Mouse (Mus musculus) cerebellum, postnatal 4 days (tissue): Measurements from ENCODE around the gene Cptp.

Experiments
- DNase-seq, 2 experiments: peaks; one replicate each; pipeline ENCODE4 v3.0.0; 2022; ENCODE audit warnings: low spot score in 2 of 2, mixed read lengths in 1 of 2

The Cptp gene

DNA sequence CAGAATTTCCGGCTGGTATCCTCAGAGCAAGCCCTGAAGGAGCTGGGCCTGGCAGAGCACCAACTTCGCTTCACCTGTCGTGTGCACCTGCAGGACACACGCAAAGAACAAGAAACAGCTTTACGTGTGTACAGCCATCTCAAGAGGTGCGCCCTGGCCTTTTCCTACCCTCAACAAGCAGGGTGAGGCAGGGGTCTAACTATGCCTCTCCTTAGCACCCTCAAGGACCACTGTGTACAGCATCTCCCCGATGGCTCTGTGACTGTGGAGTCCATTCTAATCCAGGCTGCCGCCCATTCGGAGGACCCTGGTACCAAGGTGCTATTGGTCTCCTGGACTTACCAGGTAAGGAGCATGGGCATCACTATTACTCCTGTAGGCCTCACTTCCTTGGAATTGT is 18.9 kb upstream of the Cptp start:
- no peak for DNase-seq

- no peak for DNase-seq
Observed at GRCm38 (mm10) chr4:155887674-155888073, 18.4 kb upstream of the Cptp start.

DNA sequence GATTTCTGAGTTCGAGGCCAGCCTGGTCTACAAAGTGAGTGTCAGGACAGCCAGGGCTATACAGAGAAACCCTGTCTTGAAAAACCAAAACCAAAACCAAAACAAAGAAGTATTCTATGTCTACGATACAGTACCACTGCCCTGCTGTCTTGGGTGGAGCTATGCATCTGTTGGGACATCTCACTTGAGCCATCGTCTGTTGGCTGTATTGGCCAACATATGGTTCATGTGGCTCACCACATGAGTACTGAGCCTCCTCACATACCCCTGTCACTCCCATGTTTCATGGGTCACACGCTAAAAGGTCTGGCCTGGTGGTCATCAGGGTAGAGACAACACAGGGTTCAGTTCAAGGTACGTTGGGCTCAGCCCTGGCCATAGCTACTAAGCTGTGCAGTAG is 17.1 kb upstream of the Cptp start:
- no peak for DNase-seq

- no peak for DNase-seq
Observed at GRCm38 (mm10) chr4:155883587-155883986, 14.3 kb upstream of the Cptp start.

GRCm38 (mm10) chr4:155871404-155871803 is 2.2 kb upstream of the Cptp start:
- no peak for DNase-seq

DNA sequence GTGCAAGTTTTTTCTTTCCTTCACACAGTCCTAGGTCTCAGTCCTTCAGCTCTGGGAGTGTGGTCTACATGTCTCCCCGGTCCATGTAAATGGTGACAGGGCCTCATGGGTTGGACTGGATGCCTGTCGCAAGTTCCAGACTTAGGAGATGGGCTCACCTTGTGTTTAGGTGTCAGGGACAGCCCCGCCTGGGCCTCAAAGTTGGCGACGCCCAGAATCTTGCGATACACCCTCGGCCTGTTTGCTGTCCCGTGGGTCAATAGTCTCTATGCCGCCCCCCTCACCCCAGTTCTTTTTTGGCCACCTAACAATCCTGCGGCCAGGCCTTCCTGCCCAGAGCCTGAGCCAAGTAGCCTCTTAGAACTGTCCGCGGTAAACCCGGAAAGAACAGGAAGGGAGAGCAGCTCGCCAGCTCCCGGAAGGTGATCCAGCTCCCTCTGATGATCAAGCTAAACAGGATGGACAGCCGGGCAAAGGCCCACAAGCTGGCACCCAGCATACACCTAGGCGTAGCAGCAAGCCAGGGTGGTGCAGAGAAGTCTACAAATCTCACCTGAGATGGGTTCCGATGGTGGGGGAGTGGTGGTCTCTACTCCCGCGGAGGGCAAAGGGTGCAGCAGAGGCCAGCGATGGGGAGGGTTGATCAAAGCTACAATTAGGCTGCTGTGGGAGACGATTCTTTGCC is 484 bp downstream of the Cptp start:
- no peak for DNase-seq

DNA sequence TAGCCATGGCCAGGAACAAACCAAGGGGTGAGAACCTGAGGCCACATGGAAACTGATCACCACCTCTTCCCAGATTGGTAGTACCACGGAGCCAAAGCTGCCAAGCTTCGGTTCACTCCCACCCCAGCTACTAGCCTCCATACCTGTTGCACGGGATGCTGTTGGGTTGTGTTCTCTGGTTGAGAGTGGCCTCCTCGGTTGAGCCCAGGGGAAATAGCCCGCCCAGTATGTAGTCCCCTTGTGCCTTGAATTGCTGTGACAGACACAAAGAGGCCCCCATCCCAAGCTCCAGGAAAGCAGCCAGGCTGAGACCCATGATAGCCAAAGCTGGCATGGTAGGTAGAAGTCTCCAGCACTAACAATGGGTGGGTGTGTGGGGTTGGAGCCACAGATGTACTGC is 6.2 kb downstream of the Cptp start, which contains the start of gene Tas1r3:
TSS of gene Tas1r3 (minus strand) at position 362 of the 400 bp plus-strand sequence.
- DNase-seq, result no peak

GRCm38 (mm10) chr4:155861787-155862186 is 7.5 kb downstream of the Cptp start:
- no peak for DNase-seq

DNA sequence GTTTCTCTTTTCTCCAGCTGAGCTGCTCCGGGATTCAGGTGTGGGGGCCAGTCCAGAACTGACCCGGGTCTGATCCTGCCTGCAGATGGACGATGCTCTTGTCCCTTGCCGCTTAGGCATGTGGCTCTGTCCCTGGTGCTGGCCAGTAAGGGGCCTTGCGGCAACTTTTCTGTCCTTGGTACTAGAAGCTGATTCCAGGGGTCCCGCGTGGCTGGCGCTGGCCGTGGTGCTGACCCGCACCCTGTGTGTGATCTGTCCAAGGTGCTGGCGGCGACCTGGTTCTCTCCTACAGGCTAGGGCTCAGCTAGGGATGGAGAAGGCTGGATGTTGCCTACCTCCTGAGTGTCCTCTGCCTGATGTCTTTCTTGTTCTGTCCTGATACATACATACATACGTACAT is 9.9 kb downstream of the Cptp start:
- DNase-seq, result peak in 1 of 2 experiments; percentile 37

DNA sequence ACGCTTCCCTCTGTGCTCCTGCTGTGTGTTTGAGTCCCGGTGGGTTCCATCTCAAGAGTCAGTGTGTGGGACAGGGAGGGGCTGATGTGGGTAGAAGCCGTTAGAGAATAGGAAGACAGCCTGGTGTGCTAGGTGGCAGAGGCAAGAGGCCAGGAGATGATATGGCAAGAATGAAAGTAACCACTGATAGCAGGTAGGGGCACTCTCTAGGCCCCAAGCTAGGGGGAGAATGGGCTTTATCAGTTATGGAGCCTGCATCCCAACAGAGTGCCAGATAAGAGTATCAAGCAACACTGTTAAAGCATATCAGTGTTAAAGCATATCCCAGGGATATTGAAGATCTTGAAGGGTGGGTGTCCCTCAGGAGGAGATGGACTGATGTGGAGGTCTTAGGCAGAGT is 12.4 kb downstream of the Cptp start:
- DNase-seq, result no peak

GRCm38 (mm10) chr4:155856071-155856470 is 13.2 kb downstream of the Cptp start:
- DNase-seq, result no peak

GRCm38 (mm10) chr4:155854991-155855390 is 14.2 kb downstream of the Cptp start:
- no peak for DNase-seq

- DNase-seq, result no peak
Observed at GRCm38 (mm10) chr4:155853421-155853820, 15.8 kb downstream of the Cptp start.

DNA sequence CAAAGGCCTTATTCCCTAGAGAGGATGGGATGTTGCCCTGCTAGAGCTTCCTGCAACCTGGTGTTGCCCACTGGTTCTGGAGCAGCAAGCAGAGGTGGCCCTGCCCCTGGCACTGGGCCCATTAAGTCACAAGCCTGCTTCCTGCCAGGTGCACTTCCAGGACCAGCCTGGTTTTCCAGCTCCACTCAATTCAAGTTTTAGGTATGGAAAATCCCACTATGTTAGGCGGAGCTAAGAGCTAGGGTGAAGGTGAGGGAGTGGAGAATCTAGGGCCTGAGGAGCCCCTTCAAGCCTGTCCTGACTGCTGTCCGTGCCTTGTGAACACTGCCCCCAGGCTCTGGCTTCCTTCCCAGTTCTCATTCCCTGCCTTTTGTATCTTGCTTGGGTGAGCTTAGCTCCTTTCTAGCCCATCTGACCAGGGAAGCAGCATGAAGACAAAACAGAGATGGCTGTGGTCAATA is 17.3 kb downstream of the Cptp start:
- no peak for DNase-seq

DNA sequence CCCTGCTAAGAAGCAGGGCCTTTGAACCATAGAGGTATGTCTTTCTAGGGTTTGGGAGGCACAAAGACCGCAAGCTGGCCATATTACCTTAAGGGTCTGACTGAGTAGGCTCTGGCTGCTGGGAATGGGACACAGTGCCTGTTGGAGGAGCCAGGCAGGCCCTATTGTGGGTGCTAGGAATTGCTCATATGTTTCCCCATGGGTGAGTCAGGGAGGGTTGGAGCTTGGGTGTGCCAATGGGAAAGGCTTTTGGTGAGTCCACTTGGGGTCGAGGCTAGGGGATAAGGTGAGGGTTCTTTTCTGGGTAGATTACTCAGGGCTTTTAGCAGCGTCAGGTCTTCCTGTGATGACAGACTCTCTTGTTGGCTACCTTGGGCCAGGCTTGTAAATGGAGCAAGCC is 17.9 kb downstream of the Cptp start:
- no peak for DNase-seq

- DNase-seq, result no peak
Observed at GRCm38 (mm10) chr4:155849792-155850451, 19.3 kb downstream of the Cptp start.

GRCm38 (mm10) chr4:155849391-155849790 is 19.8 kb downstream of the Cptp start:
- no peak for DNase-seq

GRCm38 (mm10) chr4:155848434-155849095 is 20.7 kb downstream of the Cptp start:
- no peak for DNase-seq

DNA sequence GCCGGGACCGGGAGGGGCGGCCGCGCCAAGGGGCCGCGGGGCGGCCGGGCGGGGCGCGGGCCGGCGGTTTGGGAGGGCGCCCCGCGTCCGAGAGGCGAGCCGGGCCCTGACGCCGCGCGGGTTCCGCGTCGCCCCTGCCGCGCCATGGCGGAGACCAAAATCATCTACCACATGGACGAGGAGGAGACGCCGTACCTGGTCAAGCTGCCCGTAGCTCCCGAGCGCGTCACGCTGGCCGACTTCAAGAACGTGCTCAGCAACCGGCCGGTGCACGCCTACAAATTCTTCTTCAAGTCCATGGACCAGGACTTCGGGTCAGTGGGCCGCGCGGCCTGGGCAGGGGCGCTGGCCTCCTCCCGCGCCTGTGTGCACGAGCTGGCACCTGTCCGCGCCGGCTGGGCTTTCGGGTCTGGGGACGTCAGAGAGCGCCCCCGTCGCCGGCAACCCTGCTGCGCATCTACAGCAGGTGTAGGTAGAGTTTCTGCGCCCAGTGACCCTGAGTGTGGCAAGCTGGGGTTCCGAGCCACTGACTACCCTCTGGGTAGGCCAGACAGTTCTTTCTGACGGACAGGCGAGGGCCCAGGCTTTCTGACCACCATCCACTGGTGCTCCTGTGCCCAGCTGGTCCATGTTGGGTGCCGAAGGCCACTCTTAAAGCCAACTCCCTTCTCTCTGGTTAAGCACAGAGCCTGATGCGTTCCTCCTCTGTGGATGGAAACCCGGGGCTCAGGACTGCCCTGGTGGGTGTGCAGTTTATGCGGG is 21.5 kb downstream of the Cptp start:
- DNase-seq, result peak in 1 of 2 experiments; percentile 37

- DNase-seq, result peak; percentile 97 to 98
Observed at GRCm38 (mm10) chr4:155846871-155847578, 22.2 kb downstream of the Cptp start, which contains the start of gene Dvl1. Gene Dvl1 (plus strand): TSS chr4:155847402.

GRCm38 (mm10) chr4:155843231-155843630 is 26.0 kb downstream of the Cptp start:
- no peak for DNase-seq
